Mouse (Mus musculus): ENCODE data around the gene Mxi1. TPM values are rescaled to one million over a fixed set of nuclear protein-coding genes. Genes with fewer than 3 reads are reported as not detected.

The Mxi1 gene
- polyA plus RNA-seq, 1 experiment from 2014 or later, result 68.4 TPM

- H3K4me3 ChIP-seq, result no peak overlapping the region
- H3K9ac ChIP-seq (replicated peaks), result no peak overlapping the region
- no peaks in the 10 kb centered on the region for H3K27me3 ChIP-seq
- no peaks in the 10 kb centered on the region for H3K9me3 ChIP-seq
- no peak overlapping the region for H3K27ac ChIP-seq (replicated peaks)
- H3K4me2 ChIP-seq (replicated peaks), result no peak overlapping the region
- 0 out of 2 replicates have a peak, but pooled peaks cover 4% of the 10 kb centered on the region for H3K4me1 ChIP-seq
- no peaks in the 10 kb centered on the region for H3K36me3 ChIP-seq
- no peak for ATAC-seq (replicated peaks)
- WGBS, result 13% methylated on average over 6 of the region's 6 CpGs
These were observed 102.0 kb downstream of the Mxi1 start for GRCm38 (mm10) chr19:53412149-53412848.

DNA sequence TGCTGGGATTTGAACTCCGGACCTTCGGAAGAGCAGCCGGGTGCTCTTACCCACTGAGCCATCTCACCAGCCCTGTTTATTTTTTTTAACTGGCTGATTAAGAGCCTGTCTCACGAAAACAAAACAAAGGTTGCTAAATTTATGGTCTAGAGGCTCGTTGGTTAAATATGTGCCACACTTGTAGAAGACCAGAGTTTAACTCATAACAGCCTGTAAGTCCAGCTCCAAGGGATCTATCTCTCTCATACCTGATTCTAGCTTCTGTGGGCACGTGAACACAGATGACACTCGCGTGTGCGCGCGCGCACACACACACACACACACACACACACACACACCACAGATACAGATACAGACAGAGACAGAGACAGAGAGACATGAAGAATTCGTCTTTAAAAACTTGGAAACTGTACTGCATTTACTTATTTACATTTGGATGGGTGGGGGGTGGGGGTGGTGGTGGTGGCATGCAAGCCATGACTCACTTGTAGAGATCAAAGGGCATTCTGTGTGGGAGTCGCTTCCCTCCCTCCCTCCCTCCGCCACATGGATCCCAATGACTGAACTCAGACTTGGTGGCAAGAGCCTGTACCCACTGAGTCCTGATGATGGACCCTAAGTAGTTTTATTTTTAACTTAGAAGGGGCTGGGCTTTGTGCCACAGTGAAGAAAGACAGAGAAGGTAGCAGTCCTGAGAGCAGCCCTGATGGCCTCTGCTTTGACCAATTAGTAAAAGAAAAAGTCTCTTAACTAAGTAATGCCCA lies 103.5 kb downstream of the Mxi1 start:
- 92% methylated on average over 14 of the region's 15 CpGs for WGBS
- no peak for ATAC-seq (replicated peaks)
- H3K9ac ChIP-seq (replicated peaks), result no peak overlapping the region

DNA sequence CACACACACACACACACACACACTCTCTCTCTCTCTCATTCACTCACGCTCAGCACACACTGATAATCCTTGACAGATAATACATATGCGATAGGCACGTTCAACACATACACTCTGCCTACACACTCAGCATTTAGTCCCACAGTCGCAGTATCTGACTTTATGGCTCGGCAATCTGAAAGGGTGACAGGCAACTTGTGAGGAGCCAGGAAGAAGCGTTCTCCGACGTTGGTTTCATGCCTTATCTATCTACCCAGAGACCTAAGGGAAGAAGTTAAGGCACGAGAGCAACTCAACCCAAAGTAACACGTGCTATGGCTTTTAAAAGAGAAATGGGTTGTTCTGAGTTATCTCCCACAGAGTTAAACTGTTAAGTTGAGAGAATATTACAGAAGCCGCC lies 104.3 kb downstream of the Mxi1 start:
- H3K4me3 ChIP-seq, result no peak overlapping the region
- 0 out of 2 replicates have a peak, but pooled peaks cover 4% of the 10 kb centered on the region for H3K4me1 ChIP-seq
- H3K27ac ChIP-seq (replicated peaks), result no peak overlapping the region
- no peaks in the 10 kb centered on the region for H3K27me3 ChIP-seq
- H3K9ac ChIP-seq (replicated peaks), result no peak overlapping the region
- no peak for ATAC-seq (replicated peaks)
- no peak overlapping the region for H3K4me2 ChIP-seq (replicated peaks)
- WGBS, result 91% methylated on average over 11 of the region's 11 CpGs
- no peaks in the 10 kb centered on the region for H3K9me3 ChIP-seq
- no peaks in the 10 kb centered on the region for H3K36me3 ChIP-seq

More for the DNA sequence above, 103.5 kb downstream of the Mxi1 start:
- Histone ChIP-seq H3K36me3 (no peaks in the 10 kb centered on the region), H3K27ac (replicated peaks) (no peak overlapping the region), H3K27me3 (no peaks in the 10 kb centered on the region), H3K4me2 (replicated peaks) (no peak overlapping the region), H3K4me3 (no peak overlapping the region), H3K4me1 (0 out of 2 replicates have a peak, but pooled peaks cover 4% of the 10 kb centered on the region), H3K9me3 (no peaks in the 10 kb centered on the region)

DNA sequence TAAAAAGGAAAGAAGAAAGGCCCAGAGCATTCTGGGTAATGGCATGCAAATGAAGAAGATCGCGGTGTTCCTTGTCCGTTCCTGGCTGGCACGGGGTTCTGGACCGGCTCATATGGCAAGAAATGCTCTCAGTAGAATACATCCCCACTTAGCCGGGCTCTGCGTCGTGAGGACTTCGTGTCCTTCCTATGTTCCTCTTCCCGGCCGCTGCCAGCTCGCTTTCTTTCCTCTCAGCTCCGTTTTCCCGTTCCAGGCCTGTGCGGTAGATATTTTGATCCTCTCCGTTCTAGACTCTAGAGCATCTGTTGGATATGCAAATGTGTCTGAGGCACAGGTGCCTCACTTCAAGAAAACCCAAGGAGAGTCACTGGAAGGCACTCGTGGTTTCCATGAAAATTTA lies 104.9 kb downstream of the Mxi1 start:
- ATAC-seq (replicated peaks), result no peak
- 0 out of 2 replicates have a peak, but pooled peaks cover 4% of the 10 kb centered on the region for H3K4me1 ChIP-seq
- H3K4me2 ChIP-seq (replicated peaks), result no peak overlapping the region
- H3K27ac ChIP-seq (replicated peaks), result no peak overlapping the region
- H3K27me3 ChIP-seq, result no peaks in the 10 kb centered on the region
- 86% methylated on average over 17 of the region's 17 CpGs for WGBS
- no peaks in the 10 kb centered on the region for H3K36me3 ChIP-seq
- no peak overlapping the region for H3K4me3 ChIP-seq
- no peak overlapping the region for H3K9ac ChIP-seq (replicated peaks)
- no peaks in the 10 kb centered on the region for H3K9me3 ChIP-seq

DNA sequence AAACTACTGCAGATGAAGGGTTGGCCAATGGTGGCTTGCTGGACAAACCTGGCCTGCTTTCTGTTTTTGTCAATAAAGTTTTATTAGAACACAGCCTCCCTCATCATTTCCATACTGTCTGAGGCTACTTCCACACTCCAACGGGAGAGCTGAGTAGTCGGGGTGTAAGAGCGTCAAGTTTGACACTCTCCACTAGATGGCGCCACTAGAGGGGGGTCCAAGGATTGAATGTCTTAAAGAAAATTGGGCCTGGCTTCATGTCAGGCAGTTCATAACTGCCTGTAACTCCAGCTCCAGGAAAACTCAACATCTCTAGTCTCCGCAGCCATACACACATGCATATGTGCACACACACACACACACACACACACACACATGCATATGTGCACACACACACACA lies 109.5 kb downstream of the Mxi1 start:
- ATAC-seq (replicated peaks), result no peak
- Histone ChIP-seq H3K36me3 (no peaks in the 10 kb centered on the region), H3K9me3 (no peaks in the 10 kb centered on the region), H3K27me3 (no peaks in the 10 kb centered on the region), H3K9ac (replicated peaks) (no peak overlapping the region), H3K4me3 (no peak overlapping the region), H3K4me1 (peaks cover 13% of the 10 kb centered on the region), H3K27ac (replicated peaks) (no peak overlapping the region), H3K4me2 (replicated peaks) (no peak overlapping the region)
- 53% methylated on average over 5 of the region's 5 CpGs for WGBS

DNA sequence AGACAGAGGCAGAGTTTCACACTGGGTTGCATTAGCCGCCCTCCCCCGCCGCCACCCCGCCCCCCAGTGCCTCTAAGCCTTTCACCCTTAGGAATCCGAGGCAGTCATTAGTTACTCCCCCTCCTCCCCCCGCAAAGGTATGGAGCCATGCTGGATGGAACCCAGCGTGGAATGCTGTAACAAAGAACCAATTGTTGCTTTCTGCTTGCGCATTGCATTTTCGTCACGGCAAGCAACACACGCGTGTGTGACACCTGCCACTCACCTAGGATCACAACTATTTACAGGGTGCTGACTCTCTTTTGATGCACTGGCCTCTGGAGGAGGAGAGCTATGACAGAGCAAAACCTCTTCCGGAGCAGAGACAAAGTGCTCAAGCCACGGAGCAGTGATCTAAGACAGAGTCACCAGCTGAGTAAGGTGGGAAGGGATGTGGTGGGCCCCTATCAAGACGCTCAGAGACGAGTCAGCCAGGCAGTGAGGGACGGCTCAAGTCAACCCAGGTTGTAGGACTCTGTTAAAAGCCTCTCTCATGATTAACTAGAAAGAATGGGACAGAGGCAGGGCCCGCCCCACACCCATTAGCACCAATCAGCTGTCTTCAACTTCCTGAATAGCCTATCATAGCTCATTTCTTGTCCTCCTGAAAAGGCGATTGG lies 110.7 kb downstream of the Mxi1 start:
- under 1% methylated on average over 19 of the region's 19 CpGs for WGBS
- peak overlapping the region; percentile 73 for H3K4me2 ChIP-seq (replicated peaks)
- no peak overlapping the region; the same call in 1 of the 2 replicates for H3K27ac ChIP-seq (replicated peaks)
- ATAC-seq (replicated peaks), result peak; percentile 97
- peak overlapping the region; percentile 36 for H3K9ac ChIP-seq (replicated peaks)
- no peaks in the 10 kb centered on the region for H3K36me3 ChIP-seq
- no peaks in the 10 kb centered on the region for H3K9me3 ChIP-seq
- peaks cover 13% of the 10 kb centered on the region for H3K4me1 ChIP-seq
- peak overlapping the region; percentile 41 for H3K4me3 ChIP-seq
- no peaks in the 10 kb centered on the region for H3K27me3 ChIP-seq

DNA sequence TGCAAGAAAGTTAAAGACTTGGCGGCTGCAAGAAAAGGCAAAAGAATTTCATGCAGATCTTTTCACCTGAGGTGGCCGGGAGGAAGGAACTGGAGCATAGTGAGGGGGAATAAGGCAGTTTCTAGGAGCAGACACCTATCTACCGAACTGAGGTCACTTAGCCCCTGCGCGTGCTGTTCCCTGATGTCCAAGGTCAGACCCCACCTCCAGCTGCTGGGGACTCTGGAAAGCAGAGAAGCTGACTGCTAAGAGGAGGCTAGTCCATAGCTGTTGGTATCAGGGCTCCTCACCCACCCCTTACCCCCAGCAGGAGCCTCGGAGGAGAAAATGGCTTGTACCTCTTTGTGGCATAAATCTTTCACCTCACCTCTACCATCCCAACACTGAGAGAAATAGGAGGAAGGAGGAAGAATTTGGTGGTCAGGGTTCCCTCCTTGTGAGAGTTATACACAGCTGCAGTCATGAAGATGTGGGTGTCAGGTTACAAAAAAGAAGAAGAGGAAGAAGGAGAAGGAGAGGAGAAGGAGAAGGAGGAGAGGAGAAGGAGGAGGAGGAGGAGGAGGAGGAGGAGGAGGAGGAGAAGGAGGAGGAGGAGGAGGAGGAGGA lies 111.4 kb downstream of the Mxi1 start:
- peak overlapping the region; percentile 73 for H3K4me2 ChIP-seq (replicated peaks)
- peak overlapping the region; percentile 41 for H3K4me3 ChIP-seq
- H3K27me3 ChIP-seq, result no peaks in the 10 kb centered on the region
- H3K27ac ChIP-seq (replicated peaks), result no peak overlapping the region
- no peaks in the 10 kb centered on the region for H3K9me3 ChIP-seq
- H3K36me3 ChIP-seq, result no peaks in the 10 kb centered on the region
- no peak overlapping the region for H3K9ac ChIP-seq (replicated peaks)
- H3K4me1 ChIP-seq, result peaks cover 13% of the 10 kb centered on the region
- peak; percentile 32 for ATAC-seq (replicated peaks)
- WGBS, result 2% methylated on average over 6 of the region's 6 CpGs

DNA sequence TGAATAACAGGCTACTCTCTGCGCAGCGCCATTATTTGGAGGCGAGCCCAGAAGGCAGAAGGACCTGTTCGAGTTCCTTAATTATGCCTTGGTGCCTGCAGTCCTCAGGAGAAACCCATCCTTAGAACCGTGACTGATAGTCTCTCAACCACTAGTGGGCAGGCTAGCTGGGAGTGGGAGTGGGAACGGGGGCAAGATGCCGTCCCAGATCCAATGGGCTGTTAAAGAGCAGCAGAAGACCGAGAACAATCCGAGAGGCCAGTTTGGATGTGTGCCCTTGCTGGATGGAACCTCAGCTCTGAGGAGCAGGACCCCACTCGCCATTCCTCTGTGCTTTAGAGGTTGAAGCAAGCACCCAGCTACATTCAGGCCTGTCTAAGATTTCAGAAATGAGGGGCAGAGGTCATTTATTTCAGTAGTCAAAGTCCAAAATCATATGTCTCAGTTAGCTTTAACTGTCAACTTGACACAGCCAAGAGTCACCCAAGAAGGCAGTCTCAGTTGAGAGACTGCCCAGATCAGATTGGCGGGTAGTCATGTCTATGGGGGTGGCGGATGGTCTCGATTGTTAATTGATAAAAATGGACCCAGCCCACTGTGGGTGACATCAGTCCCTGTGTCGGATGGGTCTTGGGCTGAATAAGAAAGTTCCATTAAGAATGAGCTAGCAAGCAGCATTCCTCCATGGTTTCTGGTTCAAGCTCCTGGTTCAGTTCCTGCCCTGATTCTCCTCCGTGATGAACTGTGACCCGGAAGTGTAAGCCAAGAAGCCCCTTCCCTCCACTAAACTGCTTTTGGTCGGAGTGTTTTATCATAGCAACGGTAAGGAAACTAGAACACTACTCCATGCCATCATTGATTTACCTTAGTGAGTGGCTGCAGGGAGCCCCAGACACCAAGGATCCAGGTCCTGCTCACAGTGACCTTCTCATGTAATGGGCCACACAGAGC lies 112.3 kb downstream of the Mxi1 start:
- H3K4me2 ChIP-seq (replicated peaks), result no peak overlapping the region
- ATAC-seq (replicated peaks), result no peak
- H3K27ac ChIP-seq (replicated peaks), result no peak overlapping the region
- H3K36me3 ChIP-seq, result no peaks in the 10 kb centered on the region
- no peak overlapping the region for H3K9ac ChIP-seq (replicated peaks)
- H3K4me3 ChIP-seq, result no peak overlapping the region
- 75% methylated on average over 18 of the region's 18 CpGs for WGBS
- H3K27me3 ChIP-seq, result no peaks in the 10 kb centered on the region
- H3K4me1 ChIP-seq, result peaks cover 20% of the 10 kb centered on the region
- no peaks in the 10 kb centered on the region for H3K9me3 ChIP-seq

GRCm38 (mm10) chr19:53423341-53423753 lies 113.0 kb downstream of the Mxi1 start:
- H3K9me3 ChIP-seq, result no peaks in the 10 kb centered on the region
- H3K27me3 ChIP-seq, result no peaks in the 10 kb centered on the region
- H3K4me2 ChIP-seq (replicated peaks), result no peak overlapping the region
- no peak overlapping the region for H3K9ac ChIP-seq (replicated peaks)
- 36% methylated on average over 18 of the region's 19 CpGs for WGBS
- no peak overlapping the region for H3K4me3 ChIP-seq
- H3K36me3 ChIP-seq, result no peaks in the 10 kb centered on the region
- no peak for ATAC-seq (replicated peaks)
- no peak overlapping the region for H3K27ac ChIP-seq (replicated peaks)
- H3K4me1 ChIP-seq, result peaks cover 27% of the 10 kb centered on the region

- H3K27me3 ChIP-seq, result no peaks in the 10 kb centered on the region
- 72% methylated on average over 17 of the region's 17 CpGs for WGBS
- no peak overlapping the region for H3K9ac ChIP-seq (replicated peaks)
- no peak overlapping the region for H3K4me3 ChIP-seq
- H3K4me2 ChIP-seq (replicated peaks), result no peak overlapping the region
- H3K36me3 ChIP-seq, result no peaks in the 10 kb centered on the region
- no peaks in the 10 kb centered on the region for H3K9me3 ChIP-seq
- no peak overlapping the region for H3K27ac ChIP-seq (replicated peaks)
- H3K4me1 ChIP-seq, result peaks cover 29% of the 10 kb centered on the region
- no peak for ATAC-seq (replicated peaks)
These were observed 113.6 kb downstream of the Mxi1 start for GRCm38 (mm10) chr19:53423816-53424465.

- H3K4me3 ChIP-seq, result no peak overlapping the region
- H3K4me2 ChIP-seq (replicated peaks), result no peak overlapping the region
- peaks cover 30% of the 10 kb centered on the region for H3K4me1 ChIP-seq
- H3K36me3 ChIP-seq, result no peaks in the 10 kb centered on the region
- no peak for ATAC-seq (replicated peaks)
- 76% methylated on average over 18 of the region's 18 CpGs for WGBS
- no peak overlapping the region for H3K9ac ChIP-seq (replicated peaks)
- H3K27ac ChIP-seq (replicated peaks), result no peak overlapping the region
- no peaks in the 10 kb centered on the region for H3K9me3 ChIP-seq
- no peaks in the 10 kb centered on the region for H3K27me3 ChIP-seq
These were observed 114.3 kb downstream of the Mxi1 start for GRCm38 (mm10) chr19:53424629-53425028.

Data from forebrain, embryonic 15.5 days (tissue).